Mouse (Mus musculus) liver, adult 2 months (tissue): ENCODE results near the gene Hipk2.

Experiments used
- CTCF ChIP-seq: fragments of 200-500 bp; IDR thresholded peaks from 2 replicates; pipeline ENCODE4 v1.5.1; 2011; ENCODE audit warnings: low read depth, low read length, control low read depth
- POLR2A ChIP-seq: fragments of 200-500 bp; IDR thresholded peaks from 2 replicates; pipeline ENCODE4 v1.6.1; 2011; ENCODE audit warnings: low read length, control low read depth; ENCODE audit not compliant: insufficient read depth; ENCODE audit errors: extremely low read depth

DNA sequence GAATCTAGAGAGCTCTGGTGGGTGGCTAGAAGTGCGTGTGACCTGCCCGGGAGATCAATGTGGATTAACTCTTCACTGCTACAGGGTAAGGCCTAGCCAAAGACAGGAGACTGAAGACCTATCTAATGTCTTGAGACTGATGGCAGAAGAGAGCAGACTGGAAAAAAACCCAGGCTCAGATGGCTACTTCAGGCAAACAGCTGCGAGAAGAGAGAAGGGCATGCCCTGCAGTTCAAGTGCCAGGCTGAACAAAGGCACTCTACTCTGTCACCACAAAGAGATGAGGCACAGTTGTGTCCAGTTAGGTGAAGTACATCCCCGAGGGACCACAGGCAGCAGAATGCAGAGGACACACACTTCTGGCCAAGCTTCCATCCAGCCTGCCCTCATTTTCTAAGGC, 37.9 kb downstream of the Hipk2 start:
- no peak for TF ChIP-seq CTCF
- TF ChIP-seq POLR2A: no peak
